Mouse (Mus musculus): Measurements from ENCODE around the gene Pde6c. TPM values are rescaled to one million over a fixed set of nuclear protein-coding genes. Genes with fewer than 3 reads are reported as not detected.

Pde6c gene
- total RNA-seq, 2 experiments from 2014 or later = not detected

DNA sequence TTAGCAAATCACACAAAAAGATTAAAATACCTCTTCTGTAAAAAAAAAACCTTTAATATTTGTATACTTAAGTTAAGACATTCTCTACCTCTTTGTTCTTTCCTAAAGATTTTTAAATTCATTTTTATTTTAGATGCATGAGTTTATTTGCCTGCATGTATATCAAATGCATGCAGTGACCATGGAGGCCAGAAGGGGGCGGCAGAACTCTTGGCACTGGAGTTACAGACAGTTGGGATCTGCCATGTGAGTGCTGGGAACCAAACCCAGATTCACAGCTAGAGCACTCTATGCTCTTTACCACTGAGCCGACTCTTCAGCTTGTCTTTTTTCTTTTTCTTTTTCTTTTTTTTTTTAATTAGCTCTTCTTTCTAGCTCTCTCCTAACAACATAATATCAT, 96.1 kb downstream of the Pde6c start:
- TF ChIP-seq CTCF (IDR thresholded peaks at IDR 0.05) = peak; percentile 14; the same call in 1 of the 2 replicates
- Histone ChIP-seq H3K27ac (no peak overlapping the region), H3K4me3 (no peak overlapping the region)
- no peak for DNase-seq
- intact Hi-C loops (cut with DNase I) = loop anchor here (10.0 kb wide), 1 partner anchor 586 kb away; the partner anchor contains the start of gene Noc3l

DNA sequence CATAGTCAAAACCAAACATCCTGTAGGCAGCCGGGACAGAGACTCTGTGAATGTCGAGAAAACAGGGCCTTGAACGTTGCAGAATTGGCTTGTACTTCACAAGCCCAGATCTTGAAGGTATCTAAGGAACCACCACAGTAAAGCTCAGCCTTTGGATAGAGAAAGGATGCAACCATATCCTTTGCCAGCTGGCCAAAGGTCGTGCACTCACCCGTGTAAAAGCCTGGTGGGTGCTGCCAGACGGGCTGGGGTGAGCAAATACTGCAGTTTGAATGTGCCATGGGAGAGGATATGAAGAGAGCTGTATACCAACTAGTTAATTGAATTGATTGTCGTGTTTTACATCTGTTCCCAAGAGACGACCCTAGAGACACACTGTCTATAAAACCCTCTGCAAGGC, 99.5 kb downstream of the Pde6c start:
- Histone ChIP-seq H3K27ac (no peak overlapping the region), H3K4me3 (no peak overlapping the region)
- intact Hi-C loops (cut with DNase I) = no loop called here
- TF ChIP-seq CTCF (IDR thresholded peaks at IDR 0.05) = no peak
- no peak for DNase-seq

DNA sequence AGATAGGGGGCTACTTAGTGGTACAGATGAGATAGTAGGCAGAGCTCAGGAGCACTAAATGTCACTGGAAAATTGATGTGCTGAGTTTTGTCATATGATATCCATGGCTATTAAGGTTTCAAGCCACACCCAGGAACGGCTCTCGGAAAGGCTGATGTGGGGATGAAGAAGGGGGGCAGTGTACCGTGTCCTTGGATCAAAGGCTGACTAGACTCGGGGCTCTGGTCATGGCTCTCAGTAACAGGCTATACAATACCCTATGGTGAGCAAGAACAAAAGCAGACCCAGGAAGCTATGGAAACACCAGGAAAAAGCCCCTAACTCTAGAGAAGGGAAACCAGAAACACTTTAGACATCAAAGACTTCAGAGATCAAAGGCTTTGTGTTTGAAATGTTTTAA, 99.9 kb downstream of the Pde6c start:
- DNase-seq = no peak
- no peak for TF ChIP-seq CTCF (IDR thresholded peaks at IDR 0.05)
- Histone ChIP-seq H3K27ac (no peak overlapping the region), H3K4me3 (no peak overlapping the region)
- intact Hi-C loops (cut with DNase I) = no loop called here

Other genes with a start within 250 kb of the Pde6c start
- gene Myof, start 89.2 kb upstream of the Pde6c start, total RNA-seq (2021) = 1 to 10 TPM; 4.7 to 6.4 TPM
- gene Cep55, start 77.8 kb upstream of the Pde6c start, total RNA-seq (2021) = not detected
- gene Ffar4, start 35.7 kb upstream of the Pde6c start, total RNA-seq (2021) = not detected
- 1 to 10 TPM; 1.1 to 1.7 TPM for gene Rbp4, start 7.5 kb upstream of the Pde6c start, total RNA-seq (2021)
- gene Fra10ac1, start 91.4 kb downstream of the Pde6c start, total RNA-seq (2021) = 10 to 100 TPM; 10.5 to 15.7 TPM
- gene Lgi1, start 131.8 kb downstream of the Pde6c start, total RNA-seq (2021) = 10 to 100 TPM in 1 of 2 experiments, 1 to 10 TPM in 1; 1.7 to 12.1 TPM